In genomic region chr3:21639576-21639975, GRCm38 (mm10) we compare ENCODE assay signal across 10 mouse cellular contexts.
A peak's percentile ranks its signal among the peaks of the same experiment; 100 is the strongest.
DNase-seq lines count a peak whose midpoint lies in the region; ATAC-seq and TF ChIP-seq lines count a peak whose summit lies in the region.
"Had no signal": no experiment of that assay in that cellular context is flagged by ENCODE, and none has a peak within 500 bp of the region (broad histone marks: within the 10 kb centered on the region; RNA-seq: fewer than 3 reads in every experiment).

No protein-coding gene starts in this region.

- H3K9ac ChIP-seq in kidney, embryonic 16.5 days (replicated peaks; ENCODE audit: low read length) = no peak overlapping the region
- H3K9ac ChIP-seq in kidney, embryonic 14.5 days (ENCODE audit: low read depth, low read length) = no peak overlapping the region
- no peak overlapping the region for H3K9ac ChIP-seq in liver, postnatal 0 days (replicated peaks)
- H3K9ac ChIP-seq: forebrain, embryonic 13.5 days; intestine, embryonic 15.5 days had no signal

- no peaks in the 10 kb centered on the region for H3K36me3 ChIP-seq in kidney, embryonic 16.5 days (ENCODE audit: insufficient read depth, low read length)
- H3K36me3 ChIP-seq in kidney, embryonic 14.5 days (ENCODE audit: control insufficient read depth, insufficient read depth, low read length) = no peaks in the 10 kb centered on the region
- no peaks in the 10 kb centered on the region for H3K36me3 ChIP-seq in liver, postnatal 0 days (replicated peaks; ENCODE audit: insufficient read depth, low read length)
- H3K36me3 ChIP-seq: intestine, embryonic 15.5 days had no signal

- peak; percentile 4 for DNase-seq in CD4-positive helper T cell, adult 2 months (ENCODE audit: low read depth, low spot score)
- DNase-seq in brain, embryonic 14.5 days (ENCODE audit: low read depth) = peak; percentile 24
- DNase-seq in thymus, postnatal 0 days (ENCODE audit: low spot score) = peak; percentile 63
- no peak for DNase-seq in liver, postnatal 0 days
- no peak for DNase-seq in frontal cortex, postnatal 14 days (ENCODE audit: low spot score in 2 of 2)
- DNase-seq: layer of hippocampus, adult 9-11 months had no signal

- H3K4me2 ChIP-seq in kidney, embryonic 16.5 days (replicated peaks; ENCODE audit: low read depth, low read length) = no peak overlapping the region
- H3K4me2 ChIP-seq in kidney, embryonic 14.5 days (replicated peaks; ENCODE audit: low read depth, low read length) = no peak overlapping the region
- H3K4me2 ChIP-seq in liver, postnatal 0 days (ENCODE audit: low read depth, low read length) = no peak overlapping the region
- H3K4me2 ChIP-seq: forebrain, embryonic 13.5 days; intestine, embryonic 15.5 days had no signal

- no peak for TF ChIP-seq EP300 in liver, postnatal 0 days (IDR thresholded peaks at IDR 0.05; ENCODE audit: low read depth)

- H3K27me3 ChIP-seq in kidney, embryonic 16.5 days (ENCODE audit: insufficient read depth, low read length) = no peaks in the 10 kb centered on the region
- H3K27me3 ChIP-seq in kidney, embryonic 14.5 days (ENCODE audit: control insufficient read depth, insufficient read depth, low read length) = no peaks in the 10 kb centered on the region
- no peaks in the 10 kb centered on the region for H3K27me3 ChIP-seq in liver, postnatal 0 days (ENCODE audit: insufficient read depth, low read length)
- H3K27me3 ChIP-seq: forebrain, embryonic 13.5 days; intestine, embryonic 15.5 days had no signal

- TF ChIP-seq POLR2A in brain, embryonic 14.5 days (IDR thresholded peaks at IDR 0.05; ENCODE audit: borderline replicate concordance, extremely low read depth, insufficient read depth, insufficient read length, poor library complexity, severe bottlenecking) = no peak

- H3K27ac ChIP-seq in kidney, embryonic 16.5 days (ENCODE audit: low read length) = peak overlapping the region; percentile 8; the same call in 1 of the 2 replicates
- no peak overlapping the region for H3K27ac ChIP-seq in kidney, embryonic 14.5 days (ENCODE audit: low read depth, low read length)
- no peak overlapping the region for H3K27ac ChIP-seq in liver, postnatal 0 days (ENCODE audit: low read depth)
- H3K27ac ChIP-seq: forebrain, embryonic 13.5 days; intestine, embryonic 15.5 days had no signal

- TF ChIP-seq CTCF in brain, embryonic 14.5 days (IDR thresholded peaks at IDR 0.05; ENCODE audit: borderline replicate concordance, extremely low read depth, insufficient read depth, insufficient read length) = no peak
- no peak for TF ChIP-seq CTCF in liver, postnatal 0 days (IDR thresholded peaks at IDR 0.05; ENCODE audit: low read depth)

- no peaks in the 10 kb centered on the region for H3K4me1 ChIP-seq in kidney, embryonic 16.5 days (ENCODE audit: insufficient read depth, low read length)
- no peaks in the 10 kb centered on the region for H3K4me1 ChIP-seq in kidney, embryonic 14.5 days (ENCODE audit: control insufficient read depth, insufficient read depth, low read length)
- peaks cover 4% of the 10 kb centered on the region; the same call in 1 of the 2 replicates for H3K4me1 ChIP-seq in liver, postnatal 0 days (ENCODE audit: insufficient read depth)
- H3K4me1 ChIP-seq: forebrain, embryonic 13.5 days; intestine, embryonic 15.5 days had no signal

- no peak overlapping the region for H3K4me3 ChIP-seq in kidney, embryonic 16.5 days (ENCODE audit: low read length)
- H3K4me3 ChIP-seq in kidney, embryonic 14.5 days (ENCODE audit: low read length) = no peak overlapping the region
- H3K4me3 ChIP-seq in liver, postnatal 0 days (ENCODE audit: low read depth, low read length) = no peak overlapping the region
- H3K4me3 ChIP-seq: forebrain, embryonic 13.5 days; intestine, embryonic 15.5 days had no signal

- WGBS in kidney, embryonic 16.5 days = 47% methylated on average over 5 of the region's 5 CpGs
- 53% methylated on average over 5 of the region's 5 CpGs for WGBS in kidney, embryonic 14.5 days
- 32% methylated on average over 5 of the region's 5 CpGs for WGBS in liver, postnatal 0 days (ENCODE audit: insufficient replicate concordance)

- ATAC-seq in kidney, embryonic 16.5 days (ENCODE audit: low FRiP score, low TSS enrichment) = no peak
- no peak for ATAC-seq in kidney, embryonic 14.5 days (ENCODE audit: low FRiP score, low TSS enrichment)
- ATAC-seq in liver, postnatal 0 days = no peak
- ATAC-seq: intestine, embryonic 15.5 days had no signal

- 0 out of 2 replicates have a peak, but pooled peaks cover 2% of the 10 kb centered on the region for H3K9me3 ChIP-seq in kidney, embryonic 16.5 days (ENCODE audit: low read length)
- H3K9me3 ChIP-seq in kidney, embryonic 14.5 days (ENCODE audit: control insufficient read depth, low read length) = no peaks in the 10 kb centered on the region
- H3K9me3 ChIP-seq in liver, postnatal 0 days (ENCODE audit: low read length) = no peaks in the 10 kb centered on the region
- H3K9me3 ChIP-seq: forebrain, embryonic 13.5 days; intestine, embryonic 15.5 days had no signal

Comparison
In these comparisons a context has a peak if more than half of its experiments do, and no peak if none do; other contexts are left out.
1. DNase-seq: peak in CD4-positive helper T cell, adult 2 months (single experiment), brain, embryonic 14.5 days (single experiment) and thymus, postnatal 0 days (single experiment); none in liver, postnatal 0 days (single experiment) and frontal cortex, postnatal 14 days (0 of 2).